Mouse (Mus musculus): ENCODE measurements at regions not wholly inside any gene's neighbourhood (a gene's known extent, or its start where the extent isn't known, plus 50 kb on each side); places are given as distances from the start of the nearest gene placed in this dataset.
"Not testable (repeated sequence)": the region's sequence is repeated elsewhere in the genome, so short reads cannot be mapped to it uniquely, and the experiment has no call there.

DNA sequence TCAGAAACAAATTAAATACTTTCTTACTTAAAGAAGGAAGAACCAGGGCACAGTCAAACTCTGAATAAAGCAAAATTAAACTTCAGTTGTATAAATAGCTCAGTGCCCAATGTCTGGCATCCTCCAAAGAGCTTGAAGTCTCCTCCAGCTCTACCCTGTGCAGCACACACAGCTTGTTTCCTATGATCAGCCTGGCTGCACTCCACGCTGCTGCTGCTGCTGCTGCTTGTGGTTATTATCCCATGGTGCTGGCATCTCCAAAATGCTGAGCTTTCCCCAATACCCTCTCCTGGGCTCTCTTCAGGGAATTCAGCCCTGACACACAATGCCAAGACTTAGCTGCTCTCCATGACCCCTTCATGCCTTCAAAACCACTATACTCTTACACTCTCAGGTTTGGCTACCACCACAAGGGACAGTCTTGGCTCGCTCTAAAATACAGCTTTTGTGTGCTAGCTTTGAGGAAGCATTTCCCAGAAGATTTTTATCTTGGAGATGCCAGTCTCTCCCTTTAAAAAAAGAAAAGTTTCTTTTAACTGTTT, 121.0 kb downstream of the Rab10 start:
- DNase-seq (ENCODE audit: extremely low spot score, low spot score), result not testable (repeated sequence)

DNA sequence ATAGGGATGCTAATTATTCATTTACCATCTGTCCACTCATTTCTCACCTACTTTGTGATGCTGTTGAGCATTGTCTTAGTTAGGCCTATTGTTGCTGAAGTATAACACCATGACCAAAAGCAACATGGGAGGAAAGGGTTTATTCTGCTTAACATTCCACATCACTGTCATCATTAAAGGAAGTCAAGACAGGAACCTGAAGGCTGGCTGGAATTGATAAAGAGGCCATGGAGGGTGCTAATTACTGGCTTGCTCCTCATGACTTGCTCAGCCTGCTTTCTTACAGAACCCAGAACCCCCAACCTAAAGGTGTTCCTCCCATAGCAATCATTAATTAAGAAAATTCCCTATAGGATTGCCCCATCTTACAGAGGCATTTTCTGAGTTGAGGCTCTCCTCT, 121.6 kb downstream of the Rab10 start:
- DNase-seq (ENCODE audit: extremely low spot score, low spot score), result no peak

DNA sequence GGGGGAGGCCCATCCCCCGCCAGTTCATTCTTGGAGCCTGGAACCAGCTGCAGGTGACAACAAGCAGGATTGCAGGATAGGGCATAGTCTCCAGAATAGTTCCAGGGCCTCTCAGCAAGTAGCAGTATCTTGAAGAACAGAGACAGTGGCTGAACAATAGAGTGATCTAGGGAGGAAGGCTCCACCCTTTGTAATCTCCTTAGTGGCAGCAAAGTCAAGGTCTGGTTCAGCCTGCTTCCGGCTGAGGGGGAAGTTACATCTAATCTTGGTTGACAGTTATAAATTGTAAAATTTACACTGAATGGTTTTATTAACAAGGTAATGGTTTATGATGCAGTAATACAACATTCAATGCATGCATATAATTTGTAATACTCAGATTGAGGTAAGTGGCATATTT, 136.4 kb downstream of the Rab10 start:
- no peak for DNase-seq (ENCODE audit: extremely low spot score, low spot score)

DNA sequence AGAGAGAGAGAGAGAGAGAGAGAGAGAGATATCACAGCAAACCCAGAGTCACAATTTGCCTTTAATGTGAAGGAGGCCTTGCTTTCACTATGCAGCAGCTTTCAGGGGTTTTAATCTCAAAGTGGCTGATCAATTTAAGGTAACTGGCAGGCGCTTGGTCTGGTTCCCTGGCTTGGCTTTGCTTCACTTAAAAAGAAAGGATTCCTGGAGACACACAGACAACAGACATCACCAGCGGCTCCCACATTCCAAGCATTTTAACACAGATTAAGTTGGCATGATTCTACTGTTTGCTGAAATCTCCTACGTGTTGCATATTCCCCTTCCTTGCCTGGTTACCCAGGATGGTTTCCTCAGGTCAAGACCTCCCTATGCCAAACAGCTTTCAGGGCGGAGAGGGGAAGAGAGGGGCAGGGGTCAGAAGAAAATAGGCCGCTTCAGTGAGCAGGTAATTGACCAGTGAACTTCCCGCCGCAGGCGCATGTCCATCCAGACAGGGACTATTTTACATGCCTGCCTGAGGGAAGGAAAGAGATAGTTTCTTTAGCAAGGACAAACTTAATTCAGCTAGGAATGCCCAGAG, 140.0 kb downstream of the Rab10 start:
- DNase-seq (ENCODE audit: extremely low spot score, low spot score), result not testable (repeated sequence)

DNA sequence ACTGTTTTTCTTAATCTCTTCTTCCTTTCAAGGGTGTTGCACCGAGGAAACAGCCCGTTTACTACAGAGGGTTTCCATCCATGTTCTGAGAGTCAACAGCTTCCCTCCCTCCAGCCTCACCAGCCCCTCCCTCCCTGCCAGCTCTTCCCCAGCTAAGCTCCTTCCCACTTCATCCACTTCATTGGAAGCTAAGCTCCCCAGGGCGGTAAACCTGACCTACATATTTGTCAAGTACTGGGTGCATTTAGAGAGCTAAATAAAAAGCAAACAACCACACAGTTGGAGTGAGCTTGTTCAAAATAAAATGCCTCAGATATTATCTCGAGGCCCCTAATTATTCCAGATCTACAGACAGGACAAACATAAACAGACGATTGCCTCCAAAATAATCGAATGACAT, 148.1 kb downstream of the Rab10 start:
- DNase-seq (ENCODE audit: extremely low spot score, low spot score), result not testable (repeated sequence)

DNA sequence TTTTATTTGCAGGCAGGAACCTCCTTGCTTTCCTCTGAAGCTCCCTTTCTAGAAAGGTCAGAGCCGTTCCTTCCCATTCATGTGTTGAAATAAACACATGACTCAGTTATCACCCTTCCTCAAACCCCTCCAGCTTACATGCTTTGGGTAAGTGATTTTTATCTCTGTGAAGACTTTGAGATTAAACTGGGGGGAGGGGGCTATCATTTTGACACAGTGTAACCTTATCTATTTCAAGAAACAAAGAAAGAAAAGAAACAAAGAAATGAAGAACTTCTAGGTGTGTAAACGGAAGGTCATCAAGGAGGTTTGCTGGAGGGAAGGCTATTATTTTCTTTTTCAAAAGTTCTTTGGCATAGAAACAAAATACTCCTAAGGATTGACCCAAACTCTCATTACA, 151.0 kb downstream of the Rab10 start:
- not testable (repeated sequence) for DNase-seq (ENCODE audit: extremely low spot score, low spot score)

DNA sequence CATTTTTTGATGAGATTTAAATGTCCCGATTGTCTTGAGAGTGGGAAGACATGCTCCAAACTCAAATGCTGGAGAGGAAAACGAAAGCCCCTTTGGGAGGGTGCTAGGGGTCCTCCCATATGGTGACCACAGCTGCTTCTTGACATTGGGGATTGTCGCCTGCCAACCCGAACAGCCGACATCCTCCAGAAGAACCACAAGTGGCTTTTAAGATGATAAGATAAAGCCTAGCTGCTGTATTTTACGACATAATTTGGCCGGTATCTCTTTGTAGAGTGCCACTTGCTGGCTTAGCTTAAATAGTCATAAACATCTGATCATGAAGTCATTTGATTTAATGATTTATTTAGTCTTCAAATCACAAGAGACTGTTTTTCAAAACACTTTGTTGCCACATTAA, 156.1 kb downstream of the Rab10 start:
- not testable (repeated sequence) for DNase-seq (ENCODE audit: extremely low spot score, low spot score)

DNA sequence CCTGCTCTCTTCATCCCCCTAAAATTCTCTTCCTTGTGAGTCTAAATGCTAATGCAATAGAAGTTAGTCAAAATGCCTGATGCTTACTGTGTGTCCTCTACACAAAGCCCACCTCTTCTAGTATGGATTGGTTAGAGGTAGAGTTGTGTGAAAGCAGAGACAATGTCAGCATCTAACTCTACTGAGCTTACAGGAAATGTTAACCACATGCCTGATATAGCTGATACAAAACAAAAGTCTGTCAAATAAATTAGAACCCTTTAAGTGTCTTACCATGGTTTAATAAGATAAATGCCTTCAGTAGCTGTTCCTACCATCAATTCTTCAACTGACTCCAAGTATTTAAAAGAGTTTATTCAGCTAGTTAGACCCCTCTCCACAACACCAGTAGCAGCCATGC, 177.2 kb downstream of the Rab10 start:
- DNase-seq (ENCODE audit: extremely low spot score, low spot score), result not testable (repeated sequence)

DNA sequence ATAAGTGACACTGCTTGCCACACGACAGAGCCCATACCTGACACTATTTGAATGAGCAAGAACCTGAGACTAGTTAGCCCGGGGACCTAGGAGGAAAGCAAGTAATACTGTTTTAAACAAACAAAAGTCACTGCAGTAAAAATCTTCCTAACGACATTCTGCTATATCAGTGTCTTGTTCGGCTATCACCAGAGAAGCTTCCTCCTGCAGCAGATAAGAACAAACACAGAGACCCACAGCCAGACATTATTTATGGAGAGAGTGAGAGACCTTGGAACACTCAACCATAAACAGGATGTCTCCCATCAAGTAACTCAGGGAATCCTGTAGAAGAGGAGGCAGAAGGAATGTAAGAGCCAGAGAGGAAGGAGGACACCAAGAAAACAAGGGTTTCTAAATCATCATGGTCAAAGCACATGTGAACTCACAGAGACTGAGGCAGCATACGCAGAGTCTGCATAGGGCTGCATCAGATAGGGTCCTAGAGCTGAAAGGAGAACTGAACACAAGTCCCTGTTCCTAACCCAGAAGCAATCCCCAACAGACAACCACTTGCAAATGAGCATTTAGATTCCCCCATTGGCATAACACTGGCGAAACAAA, 178.5 kb downstream of the Rab10 start:
- not testable (repeated sequence) for DNase-seq (ENCODE audit: extremely low spot score, low spot score)

DNA sequence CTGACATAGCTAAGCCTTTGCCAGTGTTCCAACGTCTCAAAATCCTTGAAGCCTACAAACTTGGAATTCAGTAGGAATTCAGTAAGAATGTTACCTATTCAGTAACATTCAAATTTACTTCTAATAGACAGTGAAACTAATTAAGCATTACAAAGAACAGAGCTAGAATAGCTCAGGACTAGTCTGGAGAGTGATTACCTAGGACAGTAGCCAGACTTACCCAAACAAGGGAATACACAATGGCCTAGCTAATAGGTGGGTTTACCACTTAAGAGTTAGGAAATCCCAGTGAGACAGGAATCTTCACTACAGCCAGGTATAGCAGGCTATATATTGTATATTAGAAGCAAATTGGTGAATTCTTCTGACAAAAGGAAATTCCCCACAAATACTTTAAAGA, 182.4 kb downstream of the Rab10 start:
- not testable (repeated sequence) for DNase-seq (ENCODE audit: extremely low spot score, low spot score)

DNA sequence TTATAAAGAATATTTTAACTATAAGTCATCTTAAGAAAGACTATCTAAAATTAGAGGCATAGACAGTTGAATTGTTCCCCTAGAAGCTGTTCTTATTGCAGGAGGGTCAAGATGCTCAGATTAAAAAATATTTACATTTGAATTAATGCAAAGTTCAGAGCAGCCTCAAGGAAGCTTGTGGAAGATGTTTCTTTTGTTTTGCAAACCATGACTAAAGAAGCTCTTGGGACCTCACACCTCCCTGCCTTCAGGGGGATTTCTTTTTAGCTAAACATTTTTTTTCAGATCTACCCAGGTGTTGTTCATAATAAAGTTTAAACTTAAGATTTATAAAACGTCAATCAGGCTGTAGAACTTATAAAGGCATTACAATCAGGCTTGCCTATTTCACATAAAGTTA, 185.7 kb downstream of the Rab10 start:
- no peak for DNase-seq (ENCODE audit: extremely low spot score, low spot score)

DNA sequence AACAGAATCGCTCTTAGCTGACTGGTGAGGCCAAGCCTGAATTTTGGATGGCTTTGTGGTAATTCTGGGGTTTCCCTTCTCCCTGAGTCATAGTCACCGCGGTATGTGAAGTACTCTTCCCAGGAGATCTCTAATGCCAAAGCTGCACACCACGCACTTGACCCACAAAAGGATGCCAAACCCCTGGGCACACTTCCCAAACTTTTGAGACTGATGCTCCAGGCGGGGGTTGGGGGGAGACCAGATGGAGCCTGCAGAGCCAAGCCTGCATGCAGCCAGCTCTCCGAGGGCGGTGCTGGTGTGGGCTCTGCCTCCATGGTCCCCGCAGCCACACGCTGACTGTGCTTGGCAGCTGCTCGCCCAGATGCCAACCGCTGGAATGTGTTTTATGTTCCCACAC, 199.2 kb downstream of the Rab10 start:
- not testable (repeated sequence) for DNase-seq (ENCODE audit: extremely low spot score, low spot score)

DNA sequence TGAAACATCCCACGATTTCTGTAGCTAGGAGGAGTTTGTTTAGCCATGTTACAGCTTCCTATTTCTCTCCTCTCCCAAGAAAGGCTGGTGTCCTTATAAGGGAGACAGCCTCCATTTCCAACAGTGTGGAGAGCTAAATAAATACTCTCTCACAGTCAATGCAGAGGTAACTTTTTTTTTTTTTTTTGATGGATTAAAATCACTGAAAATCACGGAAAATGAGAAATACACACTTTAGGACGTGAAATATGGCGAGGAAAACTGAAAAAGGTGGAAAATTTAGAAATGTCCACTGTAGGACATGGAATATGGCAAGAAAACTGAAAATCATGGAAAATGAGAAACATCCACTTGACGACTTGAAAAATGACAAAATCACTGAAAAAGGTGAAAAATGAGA, 200.1 kb downstream of the Rab10 start:
- not testable (repeated sequence) for DNase-seq (ENCODE audit: extremely low spot score, low spot score)

DNA sequence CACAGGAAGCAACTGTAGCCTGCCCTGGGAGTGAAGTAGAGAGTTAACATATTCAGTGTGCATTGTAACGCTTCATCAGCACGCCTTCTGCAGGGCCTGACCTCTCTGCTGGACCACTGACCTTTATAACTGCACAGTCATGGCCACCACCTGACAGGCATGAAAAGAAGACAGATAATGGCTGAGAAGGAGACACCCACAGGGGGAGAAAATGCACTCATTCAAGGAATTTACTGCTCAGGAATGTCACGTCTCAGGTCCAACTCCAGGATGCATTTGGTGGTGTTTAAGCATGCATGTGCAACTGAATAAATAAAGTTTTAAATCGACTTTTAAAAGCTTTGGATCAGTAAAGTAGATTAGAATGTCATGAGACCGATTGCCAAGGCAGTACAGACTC, 207.8 kb downstream of the Rab10 start:
- not testable (repeated sequence) for DNase-seq (ENCODE audit: extremely low spot score, low spot score)

DNA sequence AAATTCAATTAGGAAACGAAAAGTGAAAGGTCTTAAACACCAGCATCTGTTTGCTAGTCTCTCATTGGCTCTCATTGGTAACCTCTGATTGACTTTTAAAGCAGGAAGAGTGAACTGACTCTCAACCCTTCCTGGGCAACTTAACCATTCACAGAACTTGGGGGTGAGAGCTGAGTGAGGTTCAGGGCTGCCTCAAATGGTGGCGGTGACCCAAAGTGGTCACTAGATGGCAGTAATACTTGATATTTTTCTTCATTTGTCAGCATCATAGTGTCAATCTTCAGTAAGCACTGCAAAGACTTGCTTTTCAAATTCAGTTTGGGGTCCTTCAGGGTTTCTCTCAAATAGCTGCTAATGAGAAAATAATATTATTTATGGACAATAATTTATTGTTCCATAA, 211.6 kb downstream of the Rab10 start:
- DNase-seq (ENCODE audit: extremely low spot score, low spot score), result peak; percentile 11

DNA sequence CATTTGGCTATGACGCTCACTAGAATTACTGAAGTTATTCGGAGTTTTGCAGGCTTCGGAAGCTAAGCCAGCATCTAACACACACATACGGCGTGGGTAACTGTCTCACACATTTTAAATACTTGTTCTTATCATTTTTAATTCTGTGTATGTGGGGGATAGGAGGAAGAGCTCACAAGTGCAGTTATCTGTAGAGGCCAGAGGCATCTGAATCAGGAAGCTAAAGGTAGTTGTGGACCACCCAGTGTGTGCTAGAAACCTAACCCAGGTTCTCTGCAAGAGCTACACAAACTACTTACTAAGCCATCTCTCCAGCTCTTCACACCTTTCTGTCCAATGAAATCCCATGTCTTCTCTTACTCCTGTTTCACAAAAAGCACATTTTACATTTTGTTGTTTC, 215.3 kb downstream of the Rab10 start:
- DNase-seq (ENCODE audit: extremely low spot score, low spot score), result no peak

DNA sequence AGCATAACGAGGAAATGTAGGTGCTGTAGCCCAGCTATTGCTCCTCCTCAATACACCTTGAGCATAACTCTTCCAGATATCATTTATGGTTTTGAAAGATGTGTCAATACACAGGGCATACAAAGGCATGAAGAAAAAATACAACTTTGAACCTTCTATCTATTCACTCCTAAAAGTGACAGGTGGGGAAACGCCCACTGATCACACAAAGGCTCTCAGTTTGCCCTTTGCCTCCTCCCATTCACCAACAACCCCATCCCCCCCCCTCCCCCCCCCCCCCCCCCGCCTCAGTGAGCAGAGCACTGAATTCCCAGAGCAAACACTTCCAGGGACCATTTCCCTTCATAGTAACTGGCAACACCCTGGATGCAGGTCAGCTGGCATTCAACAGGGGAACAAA, 216.8 kb downstream of the Rab10 start:
- DNase-seq (ENCODE audit: extremely low spot score, low spot score), result not testable (repeated sequence)

DNA sequence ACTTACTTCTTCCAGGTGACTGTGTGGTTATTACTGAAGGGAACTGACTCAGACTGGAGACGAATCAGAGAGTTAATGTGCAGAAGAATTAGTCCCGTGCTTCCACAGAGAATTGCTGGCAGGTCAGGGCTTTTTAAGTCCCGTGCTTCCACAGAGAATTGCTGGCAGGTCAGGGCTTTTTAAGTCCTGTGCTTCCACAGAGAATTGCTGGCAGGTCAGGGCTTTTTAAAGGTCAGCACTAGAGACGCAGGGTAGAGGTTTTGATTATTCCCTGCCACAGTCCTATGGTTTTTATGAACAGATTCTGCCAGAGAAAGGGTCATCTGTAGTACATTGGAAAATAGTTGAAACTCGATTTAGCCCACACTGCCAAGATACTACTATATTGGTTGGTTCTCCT, 260.2 kb downstream of the Rab10 start:
- DNase-seq (ENCODE audit: extremely low spot score, low spot score), result not testable (repeated sequence)

DNA sequence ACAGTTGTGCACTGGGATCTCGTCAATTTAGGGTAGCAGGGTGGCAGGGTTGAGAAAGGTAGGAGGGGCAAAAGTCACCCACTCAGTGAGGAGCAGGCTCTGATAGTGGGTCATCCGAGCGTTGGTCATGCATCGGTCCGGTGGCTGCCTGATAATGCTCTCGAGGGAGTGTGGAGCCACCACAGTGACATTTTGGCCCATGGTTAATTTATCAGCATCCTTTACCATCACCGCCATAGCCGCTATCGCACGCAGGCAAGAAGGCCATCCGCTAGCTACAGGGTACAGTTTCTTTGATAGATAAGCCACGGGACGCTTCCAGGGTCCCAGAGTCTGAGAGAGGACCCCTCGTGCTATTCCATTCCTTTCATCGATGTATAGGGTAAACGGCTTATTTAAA, 291.3 kb downstream of the Rab10 start:
- not testable (repeated sequence) for DNase-seq (ENCODE audit: extremely low spot score, low spot score)

DNA sequence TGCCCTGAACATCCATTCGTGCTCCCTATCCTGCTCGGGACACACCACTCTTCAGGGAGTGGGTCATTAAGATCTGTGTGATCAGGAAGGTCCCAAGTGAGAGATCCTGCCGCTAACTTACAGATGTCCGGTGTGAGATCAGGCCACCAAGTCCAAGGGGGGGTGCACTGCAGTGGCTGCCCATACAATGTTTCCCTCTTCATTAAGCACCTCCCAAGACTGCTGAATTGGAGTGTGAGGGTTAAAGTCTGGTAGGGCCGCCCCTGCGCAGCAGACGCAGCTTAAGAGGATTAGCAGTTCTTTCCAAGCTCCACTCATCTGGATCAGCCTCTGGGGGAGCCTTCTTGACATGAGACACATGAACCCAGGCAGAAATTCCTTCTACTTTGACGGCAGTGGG, 293.0 kb downstream of the Rab10 start:
- not testable (repeated sequence) for DNase-seq (ENCODE audit: extremely low spot score, low spot score)
